Mouse (Mus musculus) layer of hippocampus, adult 9-11 months (tissue): ENCODE measurements at regions not wholly inside any gene's neighbourhood (a gene's known extent, or its start where the extent isn't known, plus 50 kb on each side); places are given as distances from the start of the nearest gene placed in this dataset.

Experiments
- DNase-seq: peaks from one replicate; pipeline ENCODE4 v3.0.0; 2022

- DNase-seq, result no peak
These were observed 183.1 kb downstream of the Gm12728 start for GRCm38 (mm10) chr4:105972736-105973135.

- DNase-seq, result no peak
These were observed 184.2 kb downstream of the Gm12728 start for GRCm38 (mm10) chr4:105973769-105974397.

- no peak for DNase-seq
These were observed 185.3 kb downstream of the Gm12728 start for GRCm38 (mm10) chr4:105974948-105975347.

GRCm38 (mm10) chr4:105979048-105979447 is 189.4 kb downstream of the Gm12728 start:
- no peak for DNase-seq

- no peak for DNase-seq
These were observed 193.3 kb downstream of the Gm12728 start for GRCm38 (mm10) chr4:105983018-105983417.

GRCm38 (mm10) chr4:105987963-105988602 is 198.4 kb downstream of the Gm12728 start:
- no peak for DNase-seq

- no peak for DNase-seq
These were observed 203.0 kb downstream of the Gm12728 start for GRCm38 (mm10) chr4:105992581-105993127.

- DNase-seq, result no peak
These were observed 204.7 kb downstream of the Gm12728 start for GRCm38 (mm10) chr4:105994390-105994798.

- DNase-seq, result no peak
These were observed 206.4 kb downstream of the Gm12728 start for GRCm38 (mm10) chr4:105996060-105996459.

GRCm38 (mm10) chr4:105996893-105997630 is 207.4 kb downstream of the Gm12728 start:
- DNase-seq, result peak; percentile 27

GRCm38 (mm10) chr4:106002516-106002915 is 212.8 kb downstream of the Gm12728 start:
- no peak for DNase-seq

- DNase-seq, result no peak
These were observed 216.3 kb downstream of the Gm12728 start for GRCm38 (mm10) chr4:106005936-106006335.

GRCm38 (mm10) chr4:106007334-106008190 is 217.9 kb downstream of the Gm12728 start:
- peak; percentile 35 for DNase-seq

- DNase-seq, result no peak
These were observed 227.5 kb downstream of the Gm12728 start for GRCm38 (mm10) chr4:106017065-106017646.

GRCm38 (mm10) chr4:106018936-106019335 is 229.3 kb downstream of the Gm12728 start:
- DNase-seq, result no peak

GRCm38 (mm10) chr4:106020338-106020737 is 230.7 kb downstream of the Gm12728 start:
- no peak for DNase-seq

GRCm38 (mm10) chr4:106024591-106024990 is 234.9 kb downstream of the Gm12728 start:
- DNase-seq, result peak; percentile 64

GRCm38 (mm10) chr4:106025966-106026637 is 236.4 kb downstream of the Gm12728 start:
- peak; percentile 19 for DNase-seq

GRCm38 (mm10) chr4:106040376-106040775 is 250.7 kb downstream of the Gm12728 start:
- DNase-seq, result no peak

- DNase-seq, result no peak
These were observed 252.8 kb downstream of the Gm12728 start for GRCm38 (mm10) chr4:106042456-106042855.

GRCm38 (mm10) chr4:106043661-106044060 is 254.0 kb downstream of the Gm12728 start:
- no peak for DNase-seq

GRCm38 (mm10) chr4:106048053-106048452 is 258.4 kb downstream of the Gm12728 start:
- no peak for DNase-seq
